Mouse (Mus musculus) hindbrain, embryonic 13.5 days (tissue): ENCODE measurements at regions not wholly inside any gene's neighbourhood (a gene's known extent, or its start where the extent isn't known, plus 50 kb on each side); places are given as distances from the start of the nearest gene placed in this dataset.

Source experiments
- ATAC-seq: fragments of 200-750 bp; cut with Nextera tagmentation; 2 replicates; pipeline ENCODE4 v1.8.0; 2017; ENCODE audit warnings: moderate TSS enrichment; ENCODE audit not compliant: low FRiP score
- H3K27ac ChIP-seq: fragments of 300-500 bp; sonication (generic); 2 replicates; pipeline ENCODE4 v1.5.1; 2015; ENCODE audit warnings: inconsistent platforms, mild to moderate bottlenecking, moderate library complexity
- H3K27me3 ChIP-seq: fragments of 300-500 bp; sonication (generic); 2 replicates; pipeline ENCODE4 v1.6.1; 2015; ENCODE audit warnings: mild to moderate bottlenecking, inconsistent platforms
- H3K36me3 ChIP-seq: fragments of 300-500 bp; sonication (generic); 2 replicates; pipeline ENCODE4 v1.6.1; 2015; ENCODE audit warnings: mild to moderate bottlenecking, inconsistent platforms
- H3K4me1 ChIP-seq: fragments of 300-500 bp; sonication (generic); replicated peaks from 2 replicates; pipeline ENCODE4 v1.6.1; 2015; ENCODE audit warnings: inconsistent platforms
- H3K4me2 ChIP-seq: fragments of 300-500 bp; sonication (generic); 2 replicates; pipeline ENCODE4 v1.6.1; 2015; ENCODE audit warnings: inconsistent platforms, mild to moderate bottlenecking, moderate library complexity
- H3K4me3 ChIP-seq: fragments of 300-500 bp; sonication (generic); 2 replicates; pipeline ENCODE4 v1.5.1; 2015; ENCODE audit warnings: mild to moderate bottlenecking, inconsistent platforms
- H3K9ac ChIP-seq: fragments of 300-500 bp; sonication (generic); 2 replicates; pipeline ENCODE4 v1.6.1; 2015; ENCODE audit warnings: mild to moderate bottlenecking, inconsistent platforms
- H3K9me3 ChIP-seq: fragments of 300-500 bp; sonication (generic); 2 replicates; pipeline ENCODE4 v1.6.1; 2016; ENCODE audit warnings: inconsistent platforms
- WGBS: fragments of 180-500 bp; shearing (Covaris S2); methylation state at CpG from one replicate; pipeline ENCODE4 v1.1.7; 2015; 5-methylcytosine and 5-hydroxymethylcytosine counted together

GRCm38 (mm10) chr12:15741219-15741618 is 75.5 kb downstream of the Trib2 start:
- H3K4me3 ChIP-seq: no peak overlapping the region
- H3K4me2 ChIP-seq: no peak overlapping the region
- WGBS: 76% methylated on average over 2 of the region's 2 CpGs
- H3K27ac ChIP-seq: no peak overlapping the region
- H3K36me3 ChIP-seq: no peaks in the 10 kb centered on the region
- ATAC-seq: no peak
- no peak overlapping the region for H3K9ac ChIP-seq
- no peaks in the 10 kb centered on the region for H3K9me3 ChIP-seq
- no peaks in the 10 kb centered on the region for H3K27me3 ChIP-seq
- no peaks in the 10 kb centered on the region for H3K4me1 ChIP-seq

DNA sequence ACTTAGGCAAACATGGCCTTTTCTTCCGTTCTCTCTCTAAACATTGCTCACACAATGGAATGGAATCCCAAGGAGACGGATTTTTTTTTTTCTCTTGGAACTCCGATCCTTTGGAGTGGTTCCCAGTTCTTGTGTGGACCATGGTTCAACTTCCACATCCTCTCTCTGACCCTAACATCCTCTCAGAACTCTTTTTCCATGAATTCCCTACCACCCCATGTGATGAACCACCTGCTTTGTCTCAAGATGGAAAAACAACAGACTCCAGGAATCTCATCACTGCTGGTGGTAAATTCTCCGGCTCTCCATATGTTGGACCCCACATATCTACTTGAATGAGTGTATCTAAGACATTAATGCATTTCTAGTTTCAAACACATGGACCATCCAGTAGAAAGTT is 77.7 kb downstream of the Trib2 start:
- H3K4me3 ChIP-seq: no peak overlapping the region
- H3K9ac ChIP-seq: no peak overlapping the region
- no peaks in the 10 kb centered on the region for H3K4me1 ChIP-seq
- no peak overlapping the region for H3K4me2 ChIP-seq
- no peaks in the 10 kb centered on the region for H3K27me3 ChIP-seq
- H3K27ac ChIP-seq: no peak overlapping the region
- H3K9me3 ChIP-seq: no peaks in the 10 kb centered on the region
- ATAC-seq: no peak
- whole genome bisulfite sequencing: 59% methylated on average over 4 of the region's 4 CpGs
- no peaks in the 10 kb centered on the region for H3K36me3 ChIP-seq

- Histone ChIP-seq H3K9ac (no peak overlapping the region), H3K4me1 (0 out of 2 replicates have a peak, but pooled peaks cover 3% of the 10 kb centered on the region), H3K36me3 (no peaks in the 10 kb centered on the region), H3K4me2 (no peak overlapping the region), H3K27me3 (no peaks in the 10 kb centered on the region), H3K4me3 (no peak overlapping the region), H3K27ac (0 out of 2 replicates have a peak overlapping the region, but pooled peaks have one; percentile 32), H3K9me3 (no peaks in the 10 kb centered on the region)
- ATAC-seq: 0 out of 2 replicates have a peak, but pooled peaks have one; percentile 36
- 19% methylated on average over 3 of the region's 3 CpGs for WGBS
These were observed 85.5 kb downstream of the Trib2 start for GRCm38 (mm10) chr12:15731261-15731660.

DNA sequence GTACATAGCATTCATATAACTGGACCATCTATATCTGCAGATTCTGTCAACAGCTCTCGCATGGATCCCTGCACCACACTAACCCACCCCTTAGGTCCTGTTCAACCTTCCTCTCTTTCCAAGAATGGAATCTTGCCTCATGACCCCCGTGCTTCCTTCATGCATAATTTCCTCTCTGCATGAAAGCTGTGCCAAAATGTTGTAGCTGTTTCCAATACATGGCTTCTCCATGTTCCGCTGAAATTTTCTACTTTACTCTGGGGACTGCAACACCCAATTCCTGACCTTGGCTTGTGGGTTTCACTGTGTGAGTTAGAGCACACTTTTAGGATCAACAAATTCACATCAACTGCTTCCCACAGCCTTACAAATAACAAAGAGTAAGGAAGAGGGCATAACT is 87.0 kb downstream of the Trib2 start:
- Histone ChIP-seq H3K4me3 (no peak overlapping the region), H3K9ac (no peak overlapping the region), H3K36me3 (no peaks in the 10 kb centered on the region), H3K27me3 (no peaks in the 10 kb centered on the region), H3K4me1 (0 out of 2 replicates have a peak, but pooled peaks cover 3% of the 10 kb centered on the region), H3K27ac (no peak overlapping the region), H3K4me2 (no peak overlapping the region), H3K9me3 (no peaks in the 10 kb centered on the region)
- WGBS: 72% methylated on average over 3 of the region's 3 CpGs
- ATAC-seq: no peak

DNA sequence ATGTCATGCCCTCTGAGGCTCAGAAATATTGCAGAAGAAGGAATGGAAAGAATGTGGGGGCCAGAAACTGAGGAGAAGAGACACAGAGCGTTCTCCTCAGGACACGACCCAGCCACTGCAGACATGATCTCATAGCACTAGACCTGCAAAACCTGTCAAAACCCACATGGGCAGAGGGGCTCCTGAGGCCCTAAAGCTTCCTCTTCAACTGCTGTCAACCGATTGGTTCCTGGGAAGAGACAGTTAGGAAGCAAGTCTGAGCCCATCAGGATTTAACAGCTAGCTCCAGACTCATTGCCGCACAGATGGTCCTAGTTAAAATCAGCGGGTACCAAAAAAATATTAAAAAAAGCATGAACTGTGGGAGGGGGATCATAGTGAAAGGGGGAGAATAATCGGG is 93.2 kb downstream of the Trib2 start:
- Histone ChIP-seq H3K4me2 (no peak overlapping the region), H3K9me3 (no peaks in the 10 kb centered on the region), H3K9ac (no peak overlapping the region), H3K4me1 (no peaks in the 10 kb centered on the region), H3K4me3 (no peak overlapping the region), H3K27ac (no peak overlapping the region), H3K27me3 (no peaks in the 10 kb centered on the region), H3K36me3 (no peaks in the 10 kb centered on the region)
- WGBS: 85% methylated on average over 6 of the region's 6 CpGs
- ATAC-seq: no peak

DNA sequence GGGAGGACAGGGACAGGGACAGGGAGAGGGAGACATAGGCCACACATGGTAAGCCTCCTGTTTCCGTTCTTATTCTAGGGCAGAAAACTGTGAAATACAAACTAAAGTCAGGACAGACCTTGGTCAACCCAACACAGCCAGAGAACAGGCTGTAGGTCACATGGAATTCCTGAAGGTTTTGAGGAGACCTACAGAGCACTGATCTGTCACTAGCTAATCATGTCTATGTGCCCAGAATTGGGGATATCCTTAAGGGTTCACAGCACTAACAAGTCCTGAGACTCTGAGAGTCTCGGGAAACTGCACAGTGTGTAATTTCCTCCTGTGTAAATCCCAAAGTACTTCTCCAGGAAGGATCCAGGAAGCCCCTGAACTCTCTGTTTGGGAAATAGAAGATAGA is 94.6 kb downstream of the Trib2 start:
- Histone ChIP-seq H3K9ac (no peak overlapping the region), H3K4me2 (no peak overlapping the region), H3K27me3 (no peaks in the 10 kb centered on the region), H3K36me3 (no peaks in the 10 kb centered on the region), H3K4me3 (no peak overlapping the region), H3K4me1 (no peaks in the 10 kb centered on the region), H3K27ac (no peak overlapping the region), H3K9me3 (no peaks in the 10 kb centered on the region)
- 84% methylated on average over 2 of the region's 2 CpGs for WGBS
- ATAC-seq: no peak

DNA sequence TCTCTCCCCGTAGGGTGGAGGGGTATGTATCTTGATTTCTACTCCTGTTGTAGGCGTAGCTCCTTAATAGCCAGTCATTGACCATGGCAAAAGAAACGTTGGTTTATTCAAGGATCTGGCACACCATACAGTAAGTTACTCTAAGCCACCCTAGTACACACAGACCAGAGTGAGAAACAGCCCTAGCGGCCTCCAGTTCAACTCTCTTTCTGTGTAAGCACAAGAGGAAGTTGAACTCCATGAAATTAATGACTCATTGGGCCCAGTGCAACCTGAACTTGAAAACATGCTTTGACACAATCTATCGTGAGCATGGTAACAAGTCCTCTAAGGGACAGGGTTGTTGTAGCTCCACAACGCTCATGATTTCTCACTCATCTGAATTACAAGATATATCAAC is 96.6 kb downstream of the Trib2 start:
- WGBS: 87% methylated on average over 6 of the region's 6 CpGs
- no peak for ATAC-seq
- no peaks in the 10 kb centered on the region for H3K4me1 ChIP-seq

GRCm38 (mm10) chr12:15718827-15719226 is 97.9 kb downstream of the Trib2 start:
- H3K27ac ChIP-seq: no peak overlapping the region
- H3K9me3 ChIP-seq: no peaks in the 10 kb centered on the region
- no peak overlapping the region for H3K4me3 ChIP-seq
- H3K4me1 ChIP-seq: no peaks in the 10 kb centered on the region
- H3K27me3 ChIP-seq: no peaks in the 10 kb centered on the region
- no peak overlapping the region for H3K9ac ChIP-seq
- no peak overlapping the region for H3K4me2 ChIP-seq
- no peaks in the 10 kb centered on the region for H3K36me3 ChIP-seq
- ATAC-seq: no peak
- WGBS: 92% methylated on average over 1 of the region's 1 CpGs

More for the DNA sequence above, 96.6 kb downstream of the Trib2 start:
- Histone ChIP-seq H3K27ac (no peak overlapping the region), H3K9ac (no peak overlapping the region), H3K4me2 (no peak overlapping the region), H3K9me3 (no peaks in the 10 kb centered on the region), H3K36me3 (no peaks in the 10 kb centered on the region), H3K27me3 (no peaks in the 10 kb centered on the region), H3K4me3 (no peak overlapping the region)

DNA sequence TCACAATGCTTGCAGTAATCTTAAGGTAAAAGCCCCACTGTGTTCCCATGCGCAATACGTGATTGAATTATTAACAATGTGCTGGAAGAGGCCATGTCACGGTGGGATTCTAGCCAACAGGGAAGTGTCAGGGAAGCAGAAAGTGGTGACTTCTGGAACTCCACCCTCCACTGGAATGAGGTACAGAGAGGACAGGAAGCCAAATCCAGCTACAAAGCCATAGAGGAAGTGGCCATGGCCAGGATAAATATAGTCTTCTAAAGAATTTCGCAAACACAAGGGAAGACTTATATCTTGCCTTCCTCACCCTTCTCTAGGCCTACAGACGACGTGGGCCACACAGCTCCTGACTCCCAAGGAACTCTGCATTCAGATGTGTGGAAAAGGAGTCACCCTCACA is 98.7 kb downstream of the Trib2 start:
- H3K4me3 ChIP-seq: no peak overlapping the region
- no peak overlapping the region for H3K27ac ChIP-seq
- no peaks in the 10 kb centered on the region for H3K36me3 ChIP-seq
- H3K9me3 ChIP-seq: no peaks in the 10 kb centered on the region
- no peak overlapping the region for H3K9ac ChIP-seq
- WGBS: 83% methylated on average over 6 of the region's 6 CpGs
- ATAC-seq: no peak
- H3K4me2 ChIP-seq: no peak overlapping the region
- no peaks in the 10 kb centered on the region for H3K4me1 ChIP-seq
- no peaks in the 10 kb centered on the region for H3K27me3 ChIP-seq

DNA sequence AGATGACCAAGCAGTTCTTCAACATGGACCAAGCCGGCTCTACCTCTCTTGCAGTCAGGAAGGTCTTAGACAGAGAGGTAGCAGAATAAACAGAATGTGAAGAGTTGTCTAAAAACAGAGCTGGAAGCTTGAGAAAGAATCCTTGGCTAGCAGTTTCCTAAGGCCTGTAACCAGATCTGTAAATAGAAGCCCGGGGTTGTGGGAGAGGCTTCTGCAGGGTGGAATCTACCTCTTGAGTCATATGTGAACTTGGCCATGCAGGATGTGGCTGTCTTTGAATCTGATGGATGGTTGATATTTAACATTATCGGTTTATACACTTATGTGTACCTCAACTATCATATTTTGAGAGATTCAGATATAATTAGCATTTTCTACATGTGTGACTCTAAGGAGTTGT is 99.4 kb downstream of the Trib2 start:
- H3K4me1 ChIP-seq: no peaks in the 10 kb centered on the region
- WGBS: 88% methylated on average over 3 of the region's 3 CpGs
- no peaks in the 10 kb centered on the region for H3K27me3 ChIP-seq
- H3K9ac ChIP-seq: no peak overlapping the region
- H3K4me3 ChIP-seq: no peak overlapping the region
- no peak for ATAC-seq
- H3K27ac ChIP-seq: no peak overlapping the region
- no peaks in the 10 kb centered on the region for H3K9me3 ChIP-seq
- no peaks in the 10 kb centered on the region for H3K36me3 ChIP-seq
- H3K4me2 ChIP-seq: no peak overlapping the region

DNA sequence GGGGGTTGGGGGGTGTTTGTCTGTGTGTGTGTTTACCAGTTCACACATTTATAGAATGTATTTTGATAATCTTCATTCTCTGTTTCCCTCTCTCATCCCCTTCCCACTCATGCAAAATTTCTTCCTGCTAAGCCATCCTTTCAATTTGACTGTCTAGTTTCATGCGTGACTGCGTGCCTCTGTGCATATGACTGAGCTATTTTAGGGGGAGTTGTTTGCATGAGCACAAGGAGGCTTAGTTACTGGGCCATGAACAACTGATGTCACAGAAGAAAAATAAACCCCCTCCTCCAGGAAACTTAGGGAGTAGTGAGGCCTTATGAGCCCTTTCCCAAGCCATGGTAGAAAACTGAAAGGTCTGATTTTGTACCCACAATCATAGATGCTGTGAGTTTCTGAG is 103.1 kb downstream of the Trib2 start:
- Histone ChIP-seq H3K4me2 (no peak overlapping the region), H3K4me3 (no peak overlapping the region), H3K9me3 (no peaks in the 10 kb centered on the region), H3K9ac (no peak overlapping the region), H3K36me3 (no peaks in the 10 kb centered on the region), H3K4me1 (no peaks in the 10 kb centered on the region), H3K27me3 (no peaks in the 10 kb centered on the region), H3K27ac (no peak overlapping the region)
- 87% methylated on average over 2 of the region's 2 CpGs for WGBS
- no peak for ATAC-seq

DNA sequence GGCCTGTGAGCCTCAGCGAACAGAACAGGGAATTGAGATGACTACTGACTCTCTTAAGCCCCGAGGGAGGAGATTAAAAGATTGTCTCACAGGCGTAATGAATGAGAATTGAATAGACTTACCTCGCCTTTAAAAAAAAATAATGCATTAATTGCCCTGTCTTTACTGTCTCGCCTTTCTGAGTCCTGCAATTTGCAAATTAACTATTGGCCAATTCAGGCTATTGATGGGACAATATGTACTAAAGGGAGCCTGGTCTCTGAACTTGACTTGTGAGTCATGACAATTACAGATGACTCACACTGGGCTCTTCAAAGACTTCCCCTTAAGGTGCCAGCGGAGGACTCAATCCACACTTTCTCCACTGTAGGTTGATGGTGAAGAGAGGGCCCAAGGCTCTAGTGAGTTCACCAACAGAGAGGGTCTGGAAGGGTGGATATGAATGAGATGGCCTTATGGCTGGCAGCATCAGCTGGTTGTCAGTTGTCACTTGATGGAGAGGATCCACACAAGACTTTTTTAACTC is 109.1 kb downstream of the Trib2 start:
- no peak overlapping the region for H3K4me3 ChIP-seq
- no peak overlapping the region for H3K4me2 ChIP-seq
- 0 out of 2 replicates have a peak, but pooled peaks cover 4% of the 10 kb centered on the region for H3K4me1 ChIP-seq
- WGBS: 74% methylated on average over 6 of the region's 6 CpGs
- H3K27me3 ChIP-seq: no peaks in the 10 kb centered on the region
- no peak overlapping the region for H3K9ac ChIP-seq
- H3K36me3 ChIP-seq: no peaks in the 10 kb centered on the region
- ATAC-seq: no peak
- H3K9me3 ChIP-seq: no peaks in the 10 kb centered on the region
- H3K27ac ChIP-seq: no peak overlapping the region

- H3K4me3 ChIP-seq: no peak overlapping the region
- no peaks in the 10 kb centered on the region for H3K27me3 ChIP-seq
- ATAC-seq: no peak
- no peaks in the 10 kb centered on the region for H3K9me3 ChIP-seq
- H3K4me1 ChIP-seq: 0 out of 2 replicates have a peak, but pooled peaks cover 4% of the 10 kb centered on the region
- H3K4me2 ChIP-seq: no peak overlapping the region
- 52% methylated on average over 5 of the region's 5 CpGs for WGBS
- no peak overlapping the region for H3K9ac ChIP-seq
- H3K36me3 ChIP-seq: no peaks in the 10 kb centered on the region
- H3K27ac ChIP-seq: peak overlapping the region; percentile 8; the same call in 1 of the 2 replicates
These were observed 112.3 kb downstream of the Trib2 start for GRCm38 (mm10) chr12:15704412-15704811.
